Mouse (Mus musculus) spleen, adult 2 months (tissue): Measurements from ENCODE around the gene Hsf2bp. TPM values are rescaled to one million over a fixed set of nuclear protein-coding genes. Genes with fewer than 3 reads are reported as not detected.

ENCODE experiments used
- DNase-seq, 2 experiments: peaks; one replicate each; pipeline versions ENCODE4 v3.0.0 to v3.0.0-alpha.2; 2012 to 2021; ENCODE audit warnings: low spot score in 2 of 2, low read depth in 1 of 2
- H3K27ac ChIP-seq: fragments of 200-500 bp; 2 replicates; pipeline ENCODE4 v1.5.1; 2012; ENCODE audit warnings: low read length, inconsistent platforms; ENCODE audit not compliant: insufficient read depth
- H3K27me3 ChIP-seq: fragments of 200-500 bp; 2 replicates; pipeline ENCODE4 v1.6.1; 2012; ENCODE audit warnings: mild to moderate bottlenecking, moderate library complexity, low read length, inconsistent platforms; ENCODE audit not compliant: control insufficient read depth, insufficient read depth
- H3K36me3 ChIP-seq: fragments of 200-500 bp; 2 replicates; pipeline ENCODE4 v1.6.1; 2012; ENCODE audit warnings: mild to moderate bottlenecking, low read length, inconsistent platforms; ENCODE audit not compliant: control insufficient read depth, insufficient read depth
- H3K4me1 ChIP-seq: fragments of 200-500 bp; 2 replicates; pipeline ENCODE4 v1.6.1; 2011; ENCODE audit warnings: inconsistent platforms; ENCODE audit not compliant: control insufficient read depth, insufficient read depth, insufficient read length
- H3K4me3 ChIP-seq: fragments of 200-500 bp; 2 replicates; pipeline ENCODE4 v1.5.1; 2011; ENCODE audit warnings: mild to moderate bottlenecking, inconsistent platforms; ENCODE audit not compliant: insufficient read depth, insufficient read length; ENCODE audit errors: extremely low read depth
- CTCF ChIP-seq: fragments of 200-500 bp; IDR thresholded peaks from 2 replicates; pipeline ENCODE4 v1.5.1; 2011; ENCODE audit warnings: mild to moderate bottlenecking, inconsistent platforms; ENCODE audit not compliant: insufficient read depth, insufficient read length, insufficient replicate concordance; ENCODE audit errors: extremely low read depth
- POLR2A ChIP-seq: fragments of 200-500 bp; IDR thresholded peaks from 2 replicates; pipeline ENCODE4 v1.6.1; 2011; ENCODE audit warnings: low read depth, low read length, inconsistent platforms
- WGBS: fragments of 180-500 bp; shearing (Covaris S2); methylation state at CpG from one replicate; pipeline ENCODE4 v1.1.7; 2018; 5-methylcytosine and 5-hydroxymethylcytosine counted together
- polyA plus RNA-seq: library from polyadenylated mRNA; depleted of rRNA; stranded (reverse); fragments of >200 nt; gene quantifications from 2 replicates; pipeline ENCODE4 v1.2.3, GENCODE M21; 2012

The Hsf2bp gene
- polyA plus RNA-seq, 1 experiment, result 0.15 TPM

- Histone ChIP-seq H3K27me3 (no peaks in the 10 kb centered on the region), H3K4me3 (no peak overlapping the region), H3K4me1 (peaks cover 5% of the 10 kb centered on the region; the same call in 1 of the 2 replicates), H3K36me3 (peaks cover 30% of the 10 kb centered on the region), H3K27ac (no peak overlapping the region)
- TF ChIP-seq POLR2A, result no peak
- DNase-seq, result no peak
- WGBS, result 54% methylated on average over 5 of the region's 5 CpGs
Observed at GRCm38 (mm10) chr17:32052237-32053080, 16.3 kb upstream of the Hsf2bp start.

DNA sequence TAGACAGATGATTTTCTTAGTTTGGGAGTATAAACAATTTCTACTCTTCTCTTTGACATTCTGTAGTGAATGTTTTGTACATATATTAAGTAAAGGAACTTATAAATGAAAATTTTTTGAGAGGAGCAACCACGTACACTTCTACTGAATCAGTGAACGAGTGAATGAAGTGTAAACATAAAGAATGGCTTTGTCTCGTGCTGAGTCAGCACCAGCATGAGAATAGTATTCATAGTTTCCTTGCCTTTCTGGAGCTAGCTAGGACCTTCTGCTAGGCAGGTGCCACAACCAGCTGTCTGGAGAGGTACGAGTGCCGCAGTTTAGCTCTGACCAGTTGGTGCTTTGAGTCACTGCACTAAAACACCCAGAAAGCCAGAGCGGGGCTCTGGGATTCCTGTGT, 14.5 kb upstream of the Hsf2bp start:
- Histone ChIP-seq H3K36me3 (peaks cover 22% of the 10 kb centered on the region), H3K4me1 (peaks cover 5% of the 10 kb centered on the region; the same call in 1 of the 2 replicates), H3K4me3 (no peak overlapping the region), H3K27me3 (no peaks in the 10 kb centered on the region), H3K27ac (no peak overlapping the region)
- WGBS, result 69% methylated on average over 6 of the region's 6 CpGs
- TF ChIP-seq CTCF, result no peak
- no peak for TF ChIP-seq POLR2A
- no peak for DNase-seq

- H3K27ac ChIP-seq, result no peak overlapping the region
- TF ChIP-seq POLR2A (no peak), CTCF (no peak)
- WGBS, result 90% methylated on average over 4 of the region's 4 CpGs
- H3K4me3 ChIP-seq, result no peak overlapping the region
- H3K4me1 ChIP-seq, result peaks cover 5% of the 10 kb centered on the region; the same call in 1 of the 2 replicates
- H3K27me3 ChIP-seq, result no peaks in the 10 kb centered on the region
- no peak for DNase-seq
- peaks cover 17% of the 10 kb centered on the region; the same call in 1 of the 2 replicates for H3K36me3 ChIP-seq
Observed at GRCm38 (mm10) chr17:32049914-32050313, 13.8 kb upstream of the Hsf2bp start.

DNA sequence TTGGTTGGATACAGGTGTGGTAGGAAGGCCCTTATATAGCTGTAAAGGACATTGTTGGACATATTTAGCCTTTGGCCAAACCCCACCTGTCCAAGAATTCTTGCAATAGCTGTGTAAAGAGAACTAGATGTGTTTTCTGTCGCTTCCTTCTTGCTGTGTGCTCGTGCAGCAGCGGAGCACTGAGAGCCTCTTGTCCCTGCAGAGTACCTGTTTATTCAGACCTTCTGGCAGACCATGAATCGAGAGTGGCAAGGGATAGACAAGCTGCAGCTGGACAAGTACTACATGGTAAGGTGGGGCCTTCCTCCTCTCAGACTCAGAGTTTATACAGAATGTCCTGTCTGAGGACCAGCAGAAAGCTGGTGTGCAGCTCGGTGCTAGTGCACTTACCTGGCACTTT, 12.2 kb upstream of the Hsf2bp start:
- peaks cover 15% of the 10 kb centered on the region; the same call in 1 of the 2 replicates for H3K36me3 ChIP-seq

GRCm38 (mm10) chr17:32046541-32046940, 10.4 kb upstream of the Hsf2bp start:
- no peak overlapping the region for H3K4me3 ChIP-seq
- TF ChIP-seq CTCF (no peak), POLR2A (no peak)
- DNase-seq, result no peak
- 85% methylated on average over 5 of the region's 5 CpGs for WGBS
- no peak overlapping the region for H3K27ac ChIP-seq
- H3K27me3 ChIP-seq, result no peaks in the 10 kb centered on the region
- 0 out of 2 replicates have a peak, but pooled peaks cover under 1% of the 10 kb centered on the region for H3K4me1 ChIP-seq
- peaks cover 12% of the 10 kb centered on the region; the same call in 1 of the 2 replicates for H3K36me3 ChIP-seq

More for the DNA sequence above, 12.2 kb upstream of the Hsf2bp start:
- WGBS, result 91% methylated on average over 5 of the region's 5 CpGs
- Histone ChIP-seq H3K4me1 (peaks cover 5% of the 10 kb centered on the region; the same call in 1 of the 2 replicates), H3K27ac (no peak overlapping the region), H3K27me3 (no peaks in the 10 kb centered on the region), H3K4me3 (no peak overlapping the region)
- TF ChIP-seq POLR2A (no peak), CTCF (no peak)
- DNase-seq, result no peak

DNA sequence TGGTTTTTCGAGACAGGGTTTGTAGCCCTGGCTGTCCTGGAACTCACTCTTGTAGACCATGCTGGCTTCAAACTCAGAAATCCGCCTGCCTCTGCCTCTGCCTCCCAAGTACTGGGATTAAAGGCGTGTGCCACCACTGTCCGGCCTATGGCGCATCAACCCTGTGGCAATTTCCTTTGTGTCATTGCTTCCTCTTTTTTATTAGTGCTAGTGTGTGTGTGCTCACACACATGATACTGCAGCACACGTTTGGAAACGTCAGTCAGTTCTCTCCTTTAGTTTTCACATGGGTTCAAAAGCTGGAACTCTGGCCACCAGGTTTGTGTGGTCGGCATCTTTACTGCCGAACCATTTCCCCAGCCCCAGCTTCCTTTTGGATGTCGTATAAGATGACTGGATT, 4.1 kb upstream of the Hsf2bp start:
- DNase-seq, result no peak
- Histone ChIP-seq H3K4me3 (no peak overlapping the region), H3K4me1 (peaks cover 4% of the 10 kb centered on the region; the same call in 1 of the 2 replicates), H3K27me3 (no peaks in the 10 kb centered on the region), H3K27ac (no peak overlapping the region), H3K36me3 (no peaks in the 10 kb centered on the region)
- 65% methylated on average over 10 of the region's 10 CpGs for WGBS
- TF ChIP-seq POLR2A (no peak), CTCF (no peak)
